Mouse (Mus musculus) MEL (cell line): ENCODE measurements around the gene Gm37240. TPM values are rescaled to one million over a fixed set of nuclear protein-coding genes. Genes with fewer than 3 reads are reported as not detected.

Source experiments
- DNase-seq: peaks from one replicate; pipeline ENCODE4 v3.0.0; 2011; ENCODE audit warnings: low read depth, low spot score
- H3K27ac ChIP-seq: 2 replicates; pipeline ENCODE4 v1.5.1; 2012; ENCODE audit warnings: low read depth, mild to moderate bottlenecking, control low read depth, low read length, moderate library complexity; ENCODE audit not compliant: control insufficient read depth
- H3K27me3 ChIP-seq, 2 experiments: fragments of 150-350 bp in 1 of 2; sonication (generic) in 1 of 2; 2 replicates each; pipeline ENCODE4 v1.6.1; 2012; ENCODE audit warnings: low read length in 2 of 2, mild to moderate bottlenecking in 2 of 2, improper control_type of control experiment in 1 of 2, moderate library complexity in 1 of 2; ENCODE audit not compliant: insufficient read depth in 2 of 2, control insufficient read depth in 1 of 2
- H3K36me3 ChIP-seq, 2 experiments: 2 replicates each; pipeline ENCODE4 v1.6.1; 2012 to 2014; ENCODE audit warnings: low read length in 2 of 2, improper control_type of control experiment in 1 of 2, inconsistent platforms in 1 of 2, mild to moderate bottlenecking in 1 of 2; ENCODE audit not compliant: insufficient read depth in 2 of 2, control insufficient read depth in 1 of 2
- H3K4me1 ChIP-seq, 2 experiments: fragments of 150-350 bp in 1 of 2; sonication (generic) in 1 of 2; 2 replicates each; pipeline ENCODE4 v1.6.1; 2012; ENCODE audit warnings: low read length in 2 of 2, improper control_type of control experiment in 1 of 2, mild to moderate bottlenecking in 1 of 2; ENCODE audit not compliant: insufficient read depth in 2 of 2, control insufficient read depth in 1 of 2
- H3K4me3 ChIP-seq, 2 experiments: fragments of 150-350 bp in 1 of 2; sonication (generic) in 1 of 2; 2 replicates each; pipeline ENCODE4 v1.5.1; 2012; ENCODE audit warnings: low read depth in 2 of 2, low read length in 2 of 2, mild to moderate bottlenecking in 2 of 2, moderate library complexity in 2 of 2, control low read depth in 1 of 2, improper control_type of control experiment in 1 of 2; ENCODE audit not compliant: control insufficient read depth in 1 of 2, insufficient read depth in 1 of 2
- H3K79me2 ChIP-seq: 2 replicates; pipeline ENCODE4 v1.6.1; 2012; ENCODE audit warnings: mild to moderate bottlenecking, low read length, moderate library complexity; ENCODE audit not compliant: control insufficient read depth, poor library complexity, insufficient read depth
- H3K9ac ChIP-seq: 2 replicates; pipeline ENCODE4 v1.6.1; 2012; ENCODE audit warnings: low read depth, mild to moderate bottlenecking, control low read depth, low read length, moderate library complexity; ENCODE audit not compliant: control insufficient read depth, poor library complexity, severe bottlenecking
- H3K9me3 ChIP-seq: fragments of 150-350 bp; sonication (generic); replicated peaks from 2 replicates; pipeline ENCODE4 v1.6.1; 2012; ENCODE audit warnings: mild to moderate bottlenecking, low read length, improper control_type of control experiment, moderate library complexity; ENCODE audit not compliant: insufficient read depth
- BHLHE40 ChIP-seq: IDR thresholded peaks from 2 replicates; pipeline ENCODE4 v1.6.1; 2012; ENCODE audit warnings: low read depth, mild to moderate bottlenecking, inconsistent platforms, low read length, improper control_type of control experiment, borderline replicate concordance
- CHD2 ChIP-seq: IDR thresholded peaks from 2 replicates; pipeline ENCODE4 v1.6.1; 2011; ENCODE audit warnings: low read length, improper control_type of control experiment
- E2F4 ChIP-seq: IDR thresholded peaks from 2 replicates; pipeline ENCODE4 v1.6.1; 2011; ENCODE audit warnings: low read depth, low read length, improper control_type of control experiment, borderline replicate concordance
- ELF1 ChIP-seq: IDR thresholded peaks from 2 replicates; pipeline ENCODE4 v1.6.1; 2014; ENCODE audit warnings: low read depth, mild to moderate bottlenecking, inconsistent platforms, low read length, improper control_type of control experiment, moderate library complexity
- EP300 ChIP-seq, 2 experiments: IDR thresholded peaks; 2 replicates each; pipeline ENCODE4 v1.6.1; 2011; ENCODE audit warnings: improper control_type of control experiment in 2 of 2, low read length in 2 of 2, low read depth in 1 of 2, mild to moderate bottlenecking in 1 of 2
- ETS1 ChIP-seq: IDR thresholded peaks from 2 replicates; pipeline ENCODE4 v1.6.1; 2012; ENCODE audit warnings: low read depth, mild to moderate bottlenecking, inconsistent platforms, low read length, improper control_type of control experiment, moderate library complexity
- HCFC1 ChIP-seq: IDR thresholded peaks from 2 replicates; pipeline ENCODE4 v1.6.1; 2012; ENCODE audit warnings: low read depth, mild to moderate bottlenecking, inconsistent platforms, low read length, improper control_type of control experiment, moderate library complexity
- JUND ChIP-seq: IDR thresholded peaks from 2 replicates; pipeline ENCODE4 v1.6.1; 2011; ENCODE audit warnings: low read depth, mild to moderate bottlenecking, improper control_type of control experiment, low read length
- KAT2A ChIP-seq: conservative IDR thresholded peaks from 2 replicates; pipeline ENCODE4 v1.6.1; 2012; ENCODE audit warnings: low read depth, low read length, improper control_type of control experiment, inconsistent platforms
- MAFK ChIP-seq: IDR thresholded peaks from 2 replicates; pipeline ENCODE4 v1.6.1; 2011; ENCODE audit warnings: low read depth, mild to moderate bottlenecking, low read length, improper control_type of control experiment, borderline replicate concordance
- MAX ChIP-seq: IDR thresholded peaks from 2 replicates; pipeline ENCODE4 v1.6.1; 2011; ENCODE audit warnings: low read length, improper control_type of control experiment
- MAZ ChIP-seq: IDR thresholded peaks from 2 replicates; pipeline ENCODE4 v1.6.1; 2012; ENCODE audit warnings: low read depth, mild to moderate bottlenecking, inconsistent platforms, low read length, improper control_type of control experiment
- MXI1 ChIP-seq: IDR thresholded peaks from 2 replicates; pipeline ENCODE4 v1.6.1; 2011; ENCODE audit warnings: mild to moderate bottlenecking, low read depth, low read length, improper control_type of control experiment
- MYC ChIP-seq: IDR thresholded peaks from 2 replicates; pipeline ENCODE4 v1.6.1; 2011; ENCODE audit warnings: low read depth, mild to moderate bottlenecking, low read length, improper control_type of control experiment, moderate library complexity
- NELFE ChIP-seq: IDR thresholded peaks from 2 replicates; pipeline ENCODE4 v1.6.1; 2011; ENCODE audit warnings: low read depth, low read length, improper control_type of control experiment
- POLR2A ChIP-seq, 2 experiments: IDR thresholded peaks; 2 replicates each; pipeline ENCODE4 v1.6.1; 2011 to 2012; ENCODE audit warnings: low read length in 2 of 2, mild to moderate bottlenecking in 2 of 2, control low read depth in 1 of 2, improper control_type of control experiment in 1 of 2, low read depth in 1 of 2, moderate library complexity in 1 of 2; ENCODE audit not compliant: control insufficient read depth in 1 of 2, insufficient read depth in 1 of 2, poor library complexity in 1 of 2
- POLR2AphosphoS2 ChIP-seq: IDR thresholded peaks from 2 replicates; pipeline ENCODE4 v1.6.1; 2011; ENCODE audit warnings: low read length, improper control_type of control experiment
- POLR2AphosphoS5 ChIP-seq: IDR thresholded peaks from 2 replicates; pipeline ENCODE4 v1.6.1; 2012; ENCODE audit warnings: low read depth, borderline replicate concordance, mild to moderate bottlenecking, inconsistent platforms, low read length, moderate library complexity, mixed read lengths
- RAD21 ChIP-seq: IDR thresholded peaks from 2 replicates; pipeline ENCODE4 v1.6.1; 2011; ENCODE audit warnings: mild to moderate bottlenecking, low read depth, low read length, improper control_type of control experiment
- SMC3 ChIP-seq: IDR thresholded peaks from 2 replicates; pipeline ENCODE4 v1.6.1; 2011; ENCODE audit warnings: low read depth, low read length, improper control_type of control experiment
- TAL1 ChIP-seq: IDR thresholded peaks from 2 replicates; pipeline ENCODE4 v1.6.1; 2012; ENCODE audit warnings: mild to moderate bottlenecking, inconsistent platforms, low read length, moderate library complexity, mixed read lengths
- TCF12 ChIP-seq: IDR thresholded peaks from 2 replicates; pipeline ENCODE4 v1.6.1; 2014; ENCODE audit warnings: low read depth, mild to moderate bottlenecking, inconsistent platforms, low read length, improper control_type of control experiment, moderate library complexity
- UBTF ChIP-seq: IDR thresholded peaks from 2 replicates; pipeline ENCODE4 v1.6.1; 2012; ENCODE audit warnings: low read depth, mild to moderate bottlenecking, inconsistent platforms, low read length, improper control_type of control experiment, moderate library complexity, borderline replicate concordance; ENCODE audit not compliant: insufficient read depth
- USF2 ChIP-seq, 2 experiments: IDR thresholded peaks; 2 replicates each; pipeline ENCODE4 v1.6.1; 2011 to 2012; ENCODE audit warnings: improper control_type of control experiment in 2 of 2, low read length in 2 of 2, borderline replicate concordance in 1 of 2, inconsistent platforms in 1 of 2, low read depth in 1 of 2, mild to moderate bottlenecking in 1 of 2; ENCODE audit not compliant: insufficient read depth in 1 of 2
- ZC3H11A ChIP-seq: IDR thresholded peaks from 2 replicates; pipeline ENCODE4 v1.6.1; 2012; ENCODE audit warnings: low read depth, mild to moderate bottlenecking, inconsistent platforms, low read length, improper control_type of control experiment
- ZKSCAN1 ChIP-seq: IDR thresholded peaks from 2 replicates; pipeline ENCODE4 v1.6.1; 2012; ENCODE audit warnings: low read depth, mild to moderate bottlenecking, inconsistent platforms, low read length, improper control_type of control experiment, moderate library complexity
- ZMIZ1 ChIP-seq: IDR thresholded peaks from 2 replicates; pipeline ENCODE4 v1.6.1; 2012; ENCODE audit warnings: low read depth, mild to moderate bottlenecking, inconsistent platforms, low read length, improper control_type of control experiment, moderate library complexity
- polyA plus RNA-seq, 2 experiments: library from polyadenylated mRNA; stranded (reverse) in 1 of 2; unstranded in 1 of 2; fragments of >175 nt in 1 of 2; fragments of >200 nt in 1 of 2; gene quantifications; 2 replicates each; pipeline versions ENCODE4 v1.2.1 to v1.2.4; 2012; ENCODE audit warnings: low replicate concordance in 2 of 2, low read depth in 1 of 2; ENCODE audit not compliant: insufficient read length in 2 of 2, insufficient read depth in 1 of 2, missing spikeins in 1 of 2
- total RNA-seq: library from RNA; depleted of rRNA; stranded (reverse); fragments of 300-350 nt; gene quantifications from 2 replicates; pipeline ENCODE4 v1.2.3, GENCODE M21; 2012

The Gm37240 gene
- total and polyA plus RNA-seq, 3 experiments = 0.04 TPM; not detected in 2

DNA sequence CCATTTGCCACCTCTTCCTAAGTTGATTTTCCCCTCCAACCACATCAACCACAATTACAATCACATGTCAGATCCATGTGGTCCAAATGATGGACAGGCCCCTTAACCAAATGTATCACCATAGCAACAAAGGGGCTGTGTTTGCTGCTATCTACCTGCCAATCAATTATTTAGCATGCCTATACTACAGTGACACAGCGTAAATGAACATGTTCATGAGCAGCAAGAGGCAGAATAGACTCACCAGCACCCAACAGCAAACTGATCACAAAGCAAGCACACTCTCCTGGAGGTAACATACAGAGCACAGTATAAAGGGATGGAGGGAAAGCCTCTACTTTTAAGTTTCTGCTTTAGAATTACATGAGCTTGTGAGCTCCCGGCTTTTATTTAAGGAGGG, 107.0 kb downstream of the Gm37240 start:
- TF ChIP-seq POLR2AphosphoS2 (no peak), MXI1 (no peak), MAX (no peak), JUND (no peak), RAD21 (no peak), SMC3 (no peak), MAFK (no peak), TCF12 (no peak), ELF1 (no peak), NELFE (no peak), TAL1 (no peak), CHD2 (no peak)
- DNase-seq = no peak
- Histone ChIP-seq H3K9me3 (no peaks in the 10 kb centered on the region), H3K79me2 (no peaks in the 10 kb centered on the region), H3K27me3 (no peaks in the 10 kb centered on the region), H3K9ac (no peak overlapping the region), H3K36me3 (no peaks in the 10 kb centered on the region), H3K27ac (no peak overlapping the region), H3K4me1 (no peaks in the 10 kb centered on the region), H3K4me3 (no peak overlapping the region)

DNA sequence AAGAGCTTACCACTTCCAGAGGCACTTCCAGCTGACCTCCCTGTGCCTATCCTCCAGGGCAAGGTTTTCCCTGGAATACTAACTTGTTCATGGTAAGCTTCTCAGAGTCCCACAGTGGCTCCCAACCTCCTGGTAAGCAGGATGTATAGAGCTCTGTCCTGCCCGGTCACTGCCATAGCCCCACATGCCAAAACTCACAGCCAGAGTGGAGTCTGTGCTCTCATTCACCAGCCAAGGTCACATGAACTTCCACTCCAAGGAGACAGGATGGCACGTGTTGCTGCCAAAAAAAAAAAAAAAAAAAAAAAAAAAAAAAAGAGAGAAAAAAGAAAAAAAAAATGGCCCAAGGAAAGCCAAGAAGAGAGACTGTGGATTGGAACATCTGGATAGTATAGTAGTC, 109.5 kb downstream of the Gm37240 start:
- no peak overlapping the region for H3K27ac ChIP-seq
- no peaks in the 10 kb centered on the region for H3K36me3 ChIP-seq
- TF ChIP-seq POLR2A (IDR thresholded peaks at IDR 0.05; ENCODE audit: control insufficient read depth in 1 of 2, insufficient read depth in 1 of 2, low read depth in 1 of 2, low read length in 2 of 2, poor library complexity in 1 of 2) (no peak), ZKSCAN1 (no peak), UBTF (no peak), POLR2AphosphoS5 (no peak), MYC (no peak), E2F4 (no peak), MXI1 (no peak)
- no peaks in the 10 kb centered on the region for H3K9me3 ChIP-seq
- H3K79me2 ChIP-seq = no peaks in the 10 kb centered on the region
- H3K4me1 ChIP-seq = no peaks in the 10 kb centered on the region
- no peak for DNase-seq
- no peak overlapping the region for H3K4me3 ChIP-seq
- H3K9ac ChIP-seq = no peak overlapping the region
- H3K27me3 ChIP-seq = no peaks in the 10 kb centered on the region

DNA sequence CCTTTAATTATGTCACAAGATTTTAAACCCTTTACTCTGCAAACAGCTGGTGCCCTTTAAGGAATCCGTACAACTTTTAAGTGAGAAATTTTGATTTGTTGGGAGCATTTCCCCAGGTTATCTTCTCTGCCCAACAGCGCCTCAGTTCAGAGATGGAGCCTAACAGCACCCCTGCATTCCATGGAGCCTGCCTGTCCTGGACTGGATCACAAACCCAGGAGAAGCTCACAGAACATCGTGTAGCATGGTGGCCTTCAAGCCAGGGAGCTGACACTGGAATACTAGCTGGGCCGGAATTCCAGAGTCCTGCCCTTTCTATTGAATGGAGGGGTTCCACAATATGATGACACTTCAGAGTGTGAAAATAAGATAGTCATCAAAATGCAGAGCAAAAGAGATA, 110.0 kb downstream of the Gm37240 start:
- DNase-seq = no peak
- no peaks in the 10 kb centered on the region for H3K79me2 ChIP-seq
- TF ChIP-seq USF2 (IDR thresholded peaks at IDR 0.05; ENCODE audit: borderline replicate concordance in 1 of 2, insufficient read depth in 1 of 2, low read depth in 1 of 2, low read length in 2 of 2) = no peak
- no peak for TF ChIP-seq EP300 (IDR thresholded peaks at IDR 0.05; ENCODE audit: low read depth in 1 of 2, low read length in 2 of 2)
- TF ChIP-seq ETS1 = no peak
- no peak for TF ChIP-seq BHLHE40
- no peak for TF ChIP-seq ZC3H11A
- TF ChIP-seq POLR2AphosphoS5 = no peak
- TF ChIP-seq POLR2A (IDR thresholded peaks at IDR 0.05; ENCODE audit: control insufficient read depth in 1 of 2, insufficient read depth in 1 of 2, low read depth in 1 of 2, low read length in 2 of 2, poor library complexity in 1 of 2) = no peak
- no peak for TF ChIP-seq KAT2A
- no peak for TF ChIP-seq ZMIZ1
- no peak for TF ChIP-seq UBTF
- no peak for TF ChIP-seq NELFE
- no peak for TF ChIP-seq MAZ
- no peak for TF ChIP-seq ZKSCAN1
- no peak for TF ChIP-seq HCFC1
- no peak for TF ChIP-seq CHD2

More for the DNA sequence above, 110.0 kb downstream of the Gm37240 start:
- Histone ChIP-seq H3K9ac (no peak overlapping the region), H3K9me3 (no peaks in the 10 kb centered on the region), H3K4me1 (no peaks in the 10 kb centered on the region), H3K27ac (no peak overlapping the region), H3K4me3 (no peak overlapping the region), H3K27me3 (no peaks in the 10 kb centered on the region), H3K36me3 (no peaks in the 10 kb centered on the region)
